Mouse (Mus musculus): ENCODE data around the gene Hif3a.
A peak's percentile ranks its signal among the peaks of the same experiment; 100 is the strongest.

DNA sequence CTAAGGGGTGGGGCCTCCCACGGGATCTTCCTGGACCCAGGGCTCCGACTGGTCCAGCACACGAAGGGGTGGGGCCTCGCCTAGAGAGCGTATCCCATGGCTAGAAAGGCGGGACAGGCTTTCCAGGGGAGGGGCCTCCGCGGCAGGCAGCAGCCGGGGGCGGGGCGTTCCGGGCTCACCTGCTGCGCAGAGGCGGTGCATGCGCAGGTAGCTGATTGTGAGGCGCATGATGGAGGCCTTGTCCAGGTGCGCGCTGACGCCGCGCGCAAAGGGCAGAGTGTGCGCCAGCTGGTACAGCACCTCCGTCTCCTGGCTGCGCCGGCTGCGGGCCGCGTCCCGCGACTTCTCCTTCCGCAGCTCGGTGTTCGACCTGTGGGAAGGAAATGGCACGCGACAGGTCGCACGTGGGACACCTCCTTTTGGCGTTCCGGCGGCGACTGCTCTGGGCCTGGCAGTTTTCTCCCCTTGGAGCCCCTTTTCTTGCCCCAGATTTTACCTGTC lies 6.1 kb downstream of the Hif3a start:
- TF ChIP-seq POLR2A (IDR thresholded peaks at IDR 0.05; ENCODE audit: low read depth, low read length) (peak; percentile 93), CTCF (IDR thresholded peaks at IDR 0.05; ENCODE audit: extremely low read depth, insufficient read length, insufficient replicate concordance, low read depth, low read length) (no peak)

All from small intestine, adult 2 months (tissue).